Mouse (Mus musculus) MEL (cell line): ENCODE data around the gene Tdp1. TPM values are rescaled to one million over a fixed set of nuclear protein-coding genes. Genes with fewer than 3 reads are reported as not detected.

Source experiments
- DNase-seq: peaks from one replicate; pipeline ENCODE4 v3.0.0; 2011; ENCODE audit warnings: low read depth, low spot score
- H3K27ac ChIP-seq: 2 replicates; pipeline ENCODE4 v1.5.1; 2012; ENCODE audit warnings: low read depth, mild to moderate bottlenecking, control low read depth, low read length, moderate library complexity; ENCODE audit not compliant: control insufficient read depth
- H3K27me3 ChIP-seq, 2 experiments: fragments of 150-350 bp in 1 of 2; sonication (generic) in 1 of 2; 2 replicates each; pipeline ENCODE4 v1.6.1; 2012; ENCODE audit warnings: low read length in 2 of 2, mild to moderate bottlenecking in 2 of 2, improper control_type of control experiment in 1 of 2, moderate library complexity in 1 of 2; ENCODE audit not compliant: insufficient read depth in 2 of 2, control insufficient read depth in 1 of 2
- H3K36me3 ChIP-seq, 2 experiments: 2 replicates each; pipeline ENCODE4 v1.6.1; 2012 to 2014; ENCODE audit warnings: low read length in 2 of 2, improper control_type of control experiment in 1 of 2, inconsistent platforms in 1 of 2, mild to moderate bottlenecking in 1 of 2; ENCODE audit not compliant: insufficient read depth in 2 of 2, control insufficient read depth in 1 of 2
- H3K4me1 ChIP-seq, 2 experiments: fragments of 150-350 bp in 1 of 2; sonication (generic) in 1 of 2; 2 replicates each; pipeline ENCODE4 v1.6.1; 2012; ENCODE audit warnings: low read length in 2 of 2, improper control_type of control experiment in 1 of 2, mild to moderate bottlenecking in 1 of 2; ENCODE audit not compliant: insufficient read depth in 2 of 2, control insufficient read depth in 1 of 2
- H3K4me3 ChIP-seq, 2 experiments: fragments of 150-350 bp in 1 of 2; sonication (generic) in 1 of 2; 2 replicates each; pipeline ENCODE4 v1.5.1; 2012; ENCODE audit warnings: low read depth in 2 of 2, low read length in 2 of 2, mild to moderate bottlenecking in 2 of 2, moderate library complexity in 2 of 2, control low read depth in 1 of 2, improper control_type of control experiment in 1 of 2; ENCODE audit not compliant: control insufficient read depth in 1 of 2, insufficient read depth in 1 of 2
- H3K79me2 ChIP-seq: 2 replicates; pipeline ENCODE4 v1.6.1; 2012; ENCODE audit warnings: mild to moderate bottlenecking, low read length, moderate library complexity; ENCODE audit not compliant: control insufficient read depth, poor library complexity, insufficient read depth
- H3K9ac ChIP-seq: 2 replicates; pipeline ENCODE4 v1.6.1; 2012; ENCODE audit warnings: low read depth, mild to moderate bottlenecking, control low read depth, low read length, moderate library complexity; ENCODE audit not compliant: control insufficient read depth, poor library complexity, severe bottlenecking
- H3K9me3 ChIP-seq: fragments of 150-350 bp; sonication (generic); replicated peaks from 2 replicates; pipeline ENCODE4 v1.6.1; 2012; ENCODE audit warnings: mild to moderate bottlenecking, low read length, improper control_type of control experiment, moderate library complexity; ENCODE audit not compliant: insufficient read depth
- BHLHE40 ChIP-seq: IDR thresholded peaks from 2 replicates; pipeline ENCODE4 v1.6.1; 2012; ENCODE audit warnings: low read depth, mild to moderate bottlenecking, inconsistent platforms, low read length, improper control_type of control experiment, borderline replicate concordance
- CHD1 ChIP-seq: IDR thresholded peaks from 2 replicates; pipeline ENCODE4 v1.6.1; 2012; ENCODE audit warnings: low read depth, mild to moderate bottlenecking, inconsistent platforms, low read length, improper control_type of control experiment
- CHD2 ChIP-seq: IDR thresholded peaks from 2 replicates; pipeline ENCODE4 v1.6.1; 2011; ENCODE audit warnings: low read length, improper control_type of control experiment
- CTCF ChIP-seq, 3 experiments: IDR thresholded peaks in 2 of 3; conservative IDR thresholded peaks in 1 of 3; 2 replicates each; pipeline ENCODE4 v1.5.1; 2011 to 2012; ENCODE audit warnings: low read length in 3 of 3, low read depth in 2 of 3, mild to moderate bottlenecking in 2 of 3, improper control_type of control experiment in 1 of 3, inconsistent platforms in 1 of 3, mixed read lengths in 1 of 3, moderate library complexity in 1 of 3; ENCODE audit not compliant: control insufficient read depth in 1 of 3, insufficient read depth in 1 of 3, poor library complexity in 1 of 3, severe bottlenecking in 1 of 3
- ETS1 ChIP-seq: IDR thresholded peaks from 2 replicates; pipeline ENCODE4 v1.6.1; 2012; ENCODE audit warnings: low read depth, mild to moderate bottlenecking, inconsistent platforms, low read length, improper control_type of control experiment, moderate library complexity
- JUND ChIP-seq: IDR thresholded peaks from 2 replicates; pipeline ENCODE4 v1.6.1; 2011; ENCODE audit warnings: low read depth, mild to moderate bottlenecking, improper control_type of control experiment, low read length
- MAFK ChIP-seq: IDR thresholded peaks from 2 replicates; pipeline ENCODE4 v1.6.1; 2011; ENCODE audit warnings: low read depth, mild to moderate bottlenecking, low read length, improper control_type of control experiment, borderline replicate concordance
- MAX ChIP-seq: IDR thresholded peaks from 2 replicates; pipeline ENCODE4 v1.6.1; 2011; ENCODE audit warnings: low read length, improper control_type of control experiment
- MAZ ChIP-seq: IDR thresholded peaks from 2 replicates; pipeline ENCODE4 v1.6.1; 2012; ENCODE audit warnings: low read depth, mild to moderate bottlenecking, inconsistent platforms, low read length, improper control_type of control experiment
- MEF2A ChIP-seq: IDR thresholded peaks from 2 replicates; pipeline ENCODE4 v1.6.1; 2014; ENCODE audit warnings: low read depth, mild to moderate bottlenecking, inconsistent platforms, low read length, improper control_type of control experiment; ENCODE audit not compliant: poor library complexity, insufficient replicate concordance, severe bottlenecking; ENCODE audit errors: extremely low read depth
- MXI1 ChIP-seq: IDR thresholded peaks from 2 replicates; pipeline ENCODE4 v1.6.1; 2011; ENCODE audit warnings: mild to moderate bottlenecking, low read depth, low read length, improper control_type of control experiment
- MYB ChIP-seq: IDR thresholded peaks from 2 replicates; pipeline ENCODE4 v1.6.1; 2011; ENCODE audit warnings: mild to moderate bottlenecking, low read depth, low read length, improper control_type of control experiment
- POLR2AphosphoS2 ChIP-seq: IDR thresholded peaks from 2 replicates; pipeline ENCODE4 v1.6.1; 2011; ENCODE audit warnings: low read length, improper control_type of control experiment
- RAD21 ChIP-seq: IDR thresholded peaks from 2 replicates; pipeline ENCODE4 v1.6.1; 2011; ENCODE audit warnings: mild to moderate bottlenecking, low read depth, low read length, improper control_type of control experiment
- SMC3 ChIP-seq: IDR thresholded peaks from 2 replicates; pipeline ENCODE4 v1.6.1; 2011; ENCODE audit warnings: low read depth, low read length, improper control_type of control experiment
- TCF12 ChIP-seq: IDR thresholded peaks from 2 replicates; pipeline ENCODE4 v1.6.1; 2014; ENCODE audit warnings: low read depth, mild to moderate bottlenecking, inconsistent platforms, low read length, improper control_type of control experiment, moderate library complexity
- USF1 ChIP-seq: IDR thresholded peaks from 2 replicates; pipeline ENCODE4 v1.6.1; 2014; ENCODE audit warnings: low read depth, mild to moderate bottlenecking, inconsistent platforms, low read length, improper control_type of control experiment, moderate library complexity
- USF2 ChIP-seq, 2 experiments: IDR thresholded peaks; 2 replicates each; pipeline ENCODE4 v1.6.1; 2011 to 2012; ENCODE audit warnings: improper control_type of control experiment in 2 of 2, low read length in 2 of 2, borderline replicate concordance in 1 of 2, inconsistent platforms in 1 of 2, low read depth in 1 of 2, mild to moderate bottlenecking in 1 of 2; ENCODE audit not compliant: insufficient read depth in 1 of 2
- ZC3H11A ChIP-seq: IDR thresholded peaks from 2 replicates; pipeline ENCODE4 v1.6.1; 2012; ENCODE audit warnings: low read depth, mild to moderate bottlenecking, inconsistent platforms, low read length, improper control_type of control experiment
- ZKSCAN1 ChIP-seq: IDR thresholded peaks from 2 replicates; pipeline ENCODE4 v1.6.1; 2012; ENCODE audit warnings: low read depth, mild to moderate bottlenecking, inconsistent platforms, low read length, improper control_type of control experiment, moderate library complexity
- polyA plus RNA-seq, 2 experiments: library from polyadenylated mRNA; stranded (reverse) in 1 of 2; unstranded in 1 of 2; fragments of >175 nt in 1 of 2; fragments of >200 nt in 1 of 2; gene quantifications; 2 replicates each; pipeline versions ENCODE4 v1.2.1 to v1.2.4; 2012; ENCODE audit warnings: low replicate concordance in 2 of 2, low read depth in 1 of 2; ENCODE audit not compliant: insufficient read length in 2 of 2, insufficient read depth in 1 of 2, missing spikeins in 1 of 2
- total RNA-seq: library from RNA; depleted of rRNA; stranded (reverse); fragments of 300-350 nt; gene quantifications from 2 replicates; pipeline ENCODE4 v1.2.3, GENCODE M21; 2012

Gene Tdp1
- total and polyA plus RNA-seq, 3 experiments: 33.2 to 142 (median 94.3) TPM

GRCm38 (mm10) chr12:99901973-99902866 lies 17.9 kb downstream of the Tdp1 start:
- TF ChIP-seq CTCF (IDR thresholded peaks at IDR 0.05 in 2 of 3, conservative IDR thresholded peaks at IDR 0.05 in 1 of 3; ENCODE audit: control insufficient read depth in 1 of 3, insufficient read depth in 1 of 3, low read depth in 2 of 3, low read length in 3 of 3, poor library complexity in 1 of 3, severe bottlenecking in 1 of 3) (peak in 1 of 3 experiments; percentile 33; a peak in 1 of 6 replicates), BHLHE40 (no peak), CHD1 (no peak), RAD21 (peak; percentile 2), ZKSCAN1 (no peak), SMC3 (peak; percentile 15; the same call in 1 of the 2 replicates), MAZ (no peak)
- TF ChIP-seq, all 39 proteins: peak for 3
- H3K27ac ChIP-seq: no peak overlapping the region
- no peaks in the 10 kb centered on the region for H3K79me2 ChIP-seq
- DNase-seq: no peak
- H3K27me3 ChIP-seq: no peaks in the 10 kb centered on the region
- H3K4me3 ChIP-seq: no peak overlapping the region
- no peaks in the 10 kb centered on the region for H3K9me3 ChIP-seq
- H3K4me1 ChIP-seq: no peaks in the 10 kb centered on the region
- H3K36me3 ChIP-seq: peaks cover 0 to 9% of the 10 kb centered on the region in 2 experiments; a peak in 2 of 4 replicates
- no peak overlapping the region for H3K9ac ChIP-seq

- H3K4me3 ChIP-seq: no peak overlapping the region
- H3K27ac ChIP-seq: no peak overlapping the region
- peaks cover 0 to 11% of the 10 kb centered on the region in 2 experiments; a peak in 2 of 4 replicates for H3K36me3 ChIP-seq
- DNase-seq: no peak
- no peaks in the 10 kb centered on the region for H3K27me3 ChIP-seq
- no peaks in the 10 kb centered on the region for H3K9me3 ChIP-seq
- H3K79me2 ChIP-seq: no peaks in the 10 kb centered on the region
- no peak overlapping the region for H3K9ac ChIP-seq
- no peak for TF ChIP-seq ZC3H11A
- no peak for TF ChIP-seq ETS1
- TF ChIP-seq MAX: no peak
- TF ChIP-seq CHD2: no peak
- no peak for TF ChIP-seq BHLHE40
- TF ChIP-seq USF1: no peak
- TF ChIP-seq MXI1: no peak
- no peak for TF ChIP-seq TCF12
- no peak for TF ChIP-seq RAD21
- no peak for TF ChIP-seq MYB
- no peak for TF ChIP-seq MAFK
- TF ChIP-seq POLR2AphosphoS2: no peak
- TF ChIP-seq USF2 (IDR thresholded peaks at IDR 0.05; ENCODE audit: borderline replicate concordance in 1 of 2, insufficient read depth in 1 of 2, low read depth in 1 of 2, low read length in 2 of 2): no peak
- no peak for TF ChIP-seq JUND
- no peak for TF ChIP-seq MEF2A
- no peaks in the 10 kb centered on the region for H3K4me1 ChIP-seq
These were observed 18.6 kb downstream of the Tdp1 start for GRCm38 (mm10) chr12:99902867-99903370.
